Mouse (Mus musculus): ENCODE measurements around the gene Skp2.
"Not testable (repeated sequence)": the region's sequence is repeated elsewhere in the genome, so short reads cannot be mapped to it uniquely, and the experiment has no call there.

Skp2 gene

GRCm38 (mm10) chr15:9155325-9155724 lies at the start of gene Skp2:
Skp2 (minus strand) TSS chr15:9155425.
- in situ Hi-C loops (cut with MseI, MboI), result no loop called here

- in situ Hi-C loops (cut with MseI, MboI), result no loop called here
Observed at GRCm38 (mm10) chr15:9198421-9198820, 43.2 kb upstream of the Skp2 start.

GRCm38 (mm10) chr15:9192685-9193084 lies 37.5 kb upstream of the Skp2 start:
- in situ Hi-C loops (cut with MseI, MboI), result not testable (repeated sequence)

- in situ Hi-C loops (cut with MseI, MboI), result no loop called here
Observed at GRCm38 (mm10) chr15:9189796-9190195, 34.6 kb upstream of the Skp2 start.

- in situ Hi-C loops (cut with MseI, MboI), result no loop called here
Observed at GRCm38 (mm10) chr15:9183995-9184394, 28.8 kb upstream of the Skp2 start.

GRCm38 (mm10) chr15:9177038-9177437 lies 21.8 kb upstream of the Skp2 start:
- in situ Hi-C loops (cut with MseI, MboI), result no loop called here

GRCm38 (mm10) chr15:9164125-9164524 lies 8.9 kb upstream of the Skp2 start:
- in situ Hi-C loops (cut with MseI, MboI), result no loop called here

GRCm38 (mm10) chr15:9162557-9163070 lies 7.4 kb upstream of the Skp2 start:
- in situ Hi-C loops (cut with MseI, MboI), result no loop called here

- in situ Hi-C loops (cut with MseI, MboI), result no loop called here
Observed at GRCm38 (mm10) chr15:9140684-9141171, 14.5 kb downstream of the Skp2 start.

GRCm38 (mm10) chr15:9140252-9140680 lies 15.0 kb downstream of the Skp2 start, which contains the start of gene Lmbrd2:
Lmbrd2 (plus strand) TSS chr15:9140550.
- in situ Hi-C loops (cut with MseI, MboI), result no loop called here

- in situ Hi-C loops (cut with MseI, MboI), result no loop called here
Observed at GRCm38 (mm10) chr15:9139447-9139846, 15.8 kb downstream of the Skp2 start.

- in situ Hi-C loops (cut with MseI, MboI), result no loop called here
Observed at GRCm38 (mm10) chr15:9134891-9135507, 20.2 kb downstream of the Skp2 start.

- in situ Hi-C loops (cut with MseI, MboI), result no loop called here
Observed at GRCm38 (mm10) chr15:9132693-9133443, 22.4 kb downstream of the Skp2 start.

GRCm38 (mm10) chr15:9131499-9131888 lies 23.7 kb downstream of the Skp2 start:
- in situ Hi-C loops (cut with MseI, MboI), result no loop called here

GRCm38 (mm10) chr15:9130772-9131498 lies 24.3 kb downstream of the Skp2 start:
- in situ Hi-C loops (cut with MseI, MboI), result no loop called here

GRCm38 (mm10) chr15:9127051-9127791 lies 28.0 kb downstream of the Skp2 start:
- in situ Hi-C loops (cut with MseI, MboI), result no loop called here

- in situ Hi-C loops (cut with MseI, MboI), result no loop called here
Observed at GRCm38 (mm10) chr15:9124856-9125255, 30.4 kb downstream of the Skp2 start.

- in situ Hi-C loops (cut with MseI, MboI), result no loop called here
Observed at GRCm38 (mm10) chr15:9122989-9123388, 32.2 kb downstream of the Skp2 start.

- in situ Hi-C loops (cut with MseI, MboI), result no loop called here
Observed at GRCm38 (mm10) chr15:9120081-9120480, 35.1 kb downstream of the Skp2 start.

- in situ Hi-C loops (cut with MseI, MboI), result no loop called here
Observed at GRCm38 (mm10) chr15:9118852-9119251, 36.4 kb downstream of the Skp2 start.

- in situ Hi-C loops (cut with MseI, MboI), result no loop called here
Observed at GRCm38 (mm10) chr15:9114599-9114998, 40.6 kb downstream of the Skp2 start.
